Mouse (Mus musculus) gastrocnemius, adult 2 months (tissue): ENCODE data around the gene Usp49. TPM values are rescaled to one million over a fixed set of nuclear protein-coding genes. Genes with fewer than 3 reads are reported as not detected.
A peak's percentile ranks its signal among the peaks of the same experiment; 100 is the strongest.
"Not testable (repeated sequence)": the region's sequence is repeated elsewhere in the genome, so short reads cannot be mapped to it uniquely, and the experiment has no call there.

ENCODE experiments used
- DNase-seq: peaks from one replicate; pipeline ENCODE4 v3.0.0; 2022
- H3K27ac ChIP-seq: fragments of 200-600 bp; 2 replicates; pipeline ENCODE4 v1.8.1; 2022; ENCODE audit warnings: mild to moderate bottlenecking
- H3K4me3 ChIP-seq: fragments of 200-600 bp; 2 replicates; pipeline ENCODE4 v1.8.1; 2022; ENCODE audit warnings: mild to moderate bottlenecking, moderate library complexity
- CTCF ChIP-seq: fragments of 200-600 bp; IDR thresholded peaks from 2 replicates; pipeline ENCODE4 v1.8.1; 2022; ENCODE audit warnings: antibody characterized with exemption, mild to moderate bottlenecking, moderate library complexity
- intact Hi-C: fragments of 180-260 bp; cut with DNase I; formaldehyde crosslinking; loops from one replicate; pipeline ENCODE4 v1.15.1; 2025
- total RNA-seq, 2 experiments: library from RNA; stranded (reverse); gene quantifications; 2 replicates each; pipeline ENCODE4 v1.2.3; 2021

Gene Usp49
- total RNA-seq, 2 experiments from 2014 or later, result 3.1 to 4.5 TPM

DNA sequence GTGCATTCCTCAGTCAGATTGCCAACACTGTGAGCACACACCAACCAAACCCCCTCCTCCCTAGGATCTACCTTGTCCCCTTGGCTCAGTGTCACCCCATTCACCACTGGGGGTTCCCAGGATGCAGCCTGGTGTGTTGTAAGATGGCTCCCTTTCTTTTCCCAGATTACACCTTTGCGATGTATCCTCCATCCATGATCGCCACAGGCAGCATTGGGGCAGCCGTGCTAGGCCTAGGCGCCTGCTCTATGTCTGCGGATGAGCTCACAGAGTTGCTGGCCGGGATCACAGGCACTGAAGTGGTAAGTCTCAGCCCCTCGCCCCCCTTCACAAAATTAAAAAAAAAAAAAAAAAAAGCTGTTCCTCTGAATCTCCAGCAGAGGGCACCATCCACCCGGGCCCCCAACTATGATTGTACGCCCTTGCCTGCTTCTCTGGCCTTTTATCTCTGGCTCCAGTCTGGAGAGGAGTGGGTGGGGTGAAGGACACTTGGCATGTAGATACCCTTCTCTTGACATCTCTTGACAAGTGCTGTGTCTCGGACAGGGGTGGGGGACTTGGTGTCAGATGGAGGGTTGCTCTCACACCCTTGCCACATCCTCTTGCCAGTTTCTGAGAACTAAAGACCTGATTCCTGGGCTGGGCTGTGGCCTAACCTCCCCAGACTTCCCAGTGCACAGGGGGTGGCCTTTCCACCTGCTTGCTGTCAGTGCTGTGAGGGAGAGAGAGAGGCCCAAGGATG lies 32.5 kb upstream of the Usp49 start:
- Histone ChIP-seq H3K4me3 (peak overlapping the region; percentile 33), H3K27ac (peak overlapping the region; percentile 88)
- intact Hi-C loops, result no loop called here
- no peak for DNase-seq
- peak; percentile 79 for TF ChIP-seq CTCF

DNA sequence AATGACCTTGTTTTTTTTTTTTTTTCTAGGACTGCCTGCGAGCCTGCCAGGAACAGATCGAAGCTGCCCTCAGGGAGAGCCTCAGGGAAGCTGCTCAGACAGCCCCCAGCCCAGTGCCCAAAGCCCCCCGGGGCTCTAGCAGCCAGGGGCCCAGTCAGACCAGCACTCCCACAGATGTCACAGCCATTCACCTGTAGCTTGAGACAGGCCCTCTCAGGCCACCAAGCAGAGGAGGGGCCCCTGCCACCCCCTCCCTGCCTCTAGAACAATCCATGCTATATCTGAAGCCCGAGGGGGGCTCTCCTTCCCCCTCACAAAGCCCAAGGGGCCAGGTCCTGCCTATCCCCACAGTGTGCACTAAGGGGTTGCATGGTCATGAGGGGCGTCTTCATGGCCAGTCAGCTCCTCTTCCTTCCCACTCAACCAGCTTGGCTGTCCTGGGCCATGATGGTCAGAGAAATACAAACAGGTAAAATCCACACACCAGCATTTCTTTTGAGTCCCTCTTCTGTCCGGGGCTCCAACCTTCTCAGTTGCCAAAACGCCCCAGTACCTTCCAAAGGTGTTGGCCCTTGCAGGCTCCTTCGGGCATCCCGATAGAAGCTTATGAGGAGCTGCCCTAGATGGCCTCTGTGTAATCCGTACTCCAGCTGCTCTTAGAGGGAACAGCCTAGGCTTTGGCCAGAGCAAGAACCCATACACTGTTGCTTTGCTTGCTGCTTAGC lies 31.7 kb upstream of the Usp49 start:
- DNase-seq, intact Hi-C loops, H3K4me3 ChIP-seq: not testable (repeated sequence)
- H3K27ac ChIP-seq, result peak overlapping the region; percentile 88

DNA sequence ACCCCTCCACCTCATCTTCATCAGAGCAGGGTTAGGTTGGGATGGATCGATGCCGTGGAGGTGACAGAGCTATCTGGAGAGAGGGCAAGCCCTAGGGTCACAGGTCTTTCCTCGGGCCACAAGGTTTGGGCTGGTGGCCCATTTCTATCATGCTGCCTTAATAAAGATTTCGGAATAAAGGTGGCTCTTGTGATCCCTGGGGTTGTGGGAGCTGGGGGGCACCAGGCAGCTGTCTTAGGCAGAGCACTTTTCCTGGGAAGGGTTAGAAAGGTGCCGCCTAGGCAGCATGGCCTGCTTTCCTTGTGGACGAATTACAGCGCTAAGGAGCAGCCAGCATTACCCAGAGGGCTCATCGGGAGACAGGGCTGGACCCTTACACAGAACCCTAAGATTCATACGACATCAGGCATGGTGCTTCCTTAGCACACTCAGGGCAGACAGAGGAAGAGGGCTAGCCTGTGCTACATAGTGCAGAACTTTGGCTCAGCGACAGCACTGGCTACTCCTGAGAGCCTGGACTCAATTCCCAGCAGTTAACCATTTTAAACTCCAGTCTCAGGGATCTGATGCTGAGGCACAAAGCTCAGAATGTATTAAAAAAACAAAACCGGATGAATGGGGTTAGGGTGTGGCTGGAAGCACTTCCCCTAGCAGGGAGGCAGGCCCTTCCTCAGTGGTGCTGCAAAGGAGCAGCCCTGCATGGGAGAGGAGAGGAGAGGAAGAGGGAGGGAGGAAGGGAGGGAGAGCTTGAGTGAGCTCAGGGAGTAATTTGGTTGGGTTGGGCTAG lies 30.8 kb upstream of the Usp49 start:
- TF ChIP-seq CTCF, result no peak
- H3K4me3 ChIP-seq, result no peak overlapping the region
- intact Hi-C loops, result no loop called here
- H3K27ac ChIP-seq, result peak overlapping the region; percentile 88
- no peak for DNase-seq

DNA sequence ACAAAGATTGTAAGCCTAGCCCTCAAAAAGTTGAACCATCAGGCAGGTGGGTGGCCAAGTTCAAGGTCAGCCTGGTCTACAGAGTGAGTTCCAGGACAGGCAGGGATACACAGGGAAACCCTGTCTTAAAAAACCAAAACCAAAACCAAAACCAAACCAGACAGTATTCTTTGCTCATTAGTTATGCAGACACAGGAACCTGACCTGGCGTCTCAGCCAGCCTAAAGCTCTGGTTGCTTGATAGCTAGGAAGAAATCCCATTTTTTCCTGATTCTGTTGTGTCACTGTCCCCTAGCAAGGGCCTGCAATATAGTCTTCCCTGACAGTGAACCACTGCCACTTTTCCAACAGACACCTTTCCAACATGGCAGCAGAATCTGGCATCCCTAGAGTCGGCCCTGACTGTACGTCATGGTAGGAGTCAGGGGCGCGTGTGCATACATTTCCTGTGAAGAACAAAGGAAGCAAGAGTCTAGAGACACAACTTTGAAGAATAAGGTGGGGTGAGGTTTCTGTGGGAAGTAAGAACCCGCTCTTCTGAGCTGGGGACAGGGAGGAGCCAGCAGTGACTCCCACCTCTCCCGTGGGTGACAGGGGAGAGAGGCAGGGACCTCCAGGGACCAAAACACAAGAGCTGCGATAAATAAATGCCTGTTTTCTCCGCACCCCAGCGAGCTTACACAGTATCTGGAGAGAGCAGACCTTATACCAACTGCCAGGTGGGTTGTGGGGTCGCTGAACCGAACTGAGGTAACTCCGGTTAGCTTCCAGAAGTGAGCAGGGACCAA lies 29.7 kb upstream of the Usp49 start:
- peak overlapping the region; percentile 88 for H3K27ac ChIP-seq
- no peak for DNase-seq
- no peak for TF ChIP-seq CTCF
- H3K4me3 ChIP-seq, result no peak overlapping the region
- intact Hi-C loops, result no loop called here

DNA sequence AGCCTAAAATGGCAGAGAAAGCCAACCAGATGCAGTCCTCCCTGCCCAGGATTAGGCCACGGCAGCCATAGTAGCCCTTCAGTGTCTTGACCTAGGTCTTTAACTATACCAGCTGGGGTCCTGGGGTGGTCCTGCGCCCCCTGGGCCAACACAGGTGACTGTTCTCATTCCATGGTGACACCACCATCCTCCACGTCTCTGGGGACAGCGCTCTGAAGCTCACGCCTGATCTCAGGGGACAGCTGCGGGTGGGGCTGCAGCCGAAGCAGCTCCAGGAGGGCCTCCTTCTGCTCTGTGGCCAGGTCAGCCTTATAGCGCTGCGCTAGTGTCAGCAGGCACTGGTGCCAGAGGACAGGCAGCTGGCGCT lies 29.1 kb upstream of the Usp49 start:
- intact Hi-C loops, result no loop called here
- DNase-seq, result no peak
- Histone ChIP-seq H3K27ac (peak overlapping the region; percentile 88; the same call in 1 of the 2 replicates), H3K4me3 (no peak overlapping the region)
- no peak for TF ChIP-seq CTCF

DNA sequence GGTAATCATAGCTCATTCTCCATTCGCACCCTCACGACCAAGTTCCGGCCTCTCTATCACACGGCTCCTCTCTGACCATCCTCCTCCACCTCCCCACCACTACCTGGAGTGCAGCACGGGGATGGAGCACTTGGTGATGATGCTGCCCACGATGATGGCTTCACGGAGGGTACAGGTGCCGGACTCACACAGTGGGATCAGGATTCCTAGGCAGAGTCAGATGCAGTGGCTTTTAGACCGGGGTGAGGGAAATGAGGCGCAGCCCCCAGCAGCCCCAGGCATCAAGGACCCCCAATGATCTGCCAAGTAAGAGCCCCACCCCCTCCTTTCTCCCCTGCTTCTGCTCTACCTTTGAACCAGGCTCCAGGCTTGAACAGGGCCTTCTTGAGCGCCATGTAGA lies 28.2 kb upstream of the Usp49 start:
- DNase-seq, result no peak
- TF ChIP-seq CTCF, result no peak
- H3K4me3 ChIP-seq, result no peak overlapping the region
- no peak overlapping the region for H3K27ac ChIP-seq
- intact Hi-C loops, result no loop called here

DNA sequence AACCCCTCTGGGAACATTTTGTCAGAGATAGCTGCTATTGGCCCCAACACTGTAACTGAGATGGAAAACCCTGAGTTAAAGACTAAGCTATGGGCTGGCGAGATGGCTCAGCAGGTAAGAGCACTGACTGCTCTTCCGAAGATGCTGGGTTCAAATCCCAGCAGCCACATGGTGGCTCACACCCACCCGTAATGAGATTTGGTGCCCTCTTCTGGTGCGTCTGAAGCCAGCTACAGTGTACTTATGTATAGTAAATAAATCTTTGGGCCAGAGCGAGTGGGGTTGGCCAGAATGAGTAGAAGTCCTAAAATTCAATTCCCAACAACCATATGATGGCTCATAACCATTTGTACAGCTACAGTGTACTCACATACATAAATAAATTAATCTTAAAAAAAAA lies 24.3 kb upstream of the Usp49 start:
- no peak overlapping the region for H3K4me3 ChIP-seq
- DNase-seq, result no peak
- intact Hi-C loops, result no loop called here
- no peak overlapping the region for H3K27ac ChIP-seq
- peak; percentile 31 for TF ChIP-seq CTCF

DNA sequence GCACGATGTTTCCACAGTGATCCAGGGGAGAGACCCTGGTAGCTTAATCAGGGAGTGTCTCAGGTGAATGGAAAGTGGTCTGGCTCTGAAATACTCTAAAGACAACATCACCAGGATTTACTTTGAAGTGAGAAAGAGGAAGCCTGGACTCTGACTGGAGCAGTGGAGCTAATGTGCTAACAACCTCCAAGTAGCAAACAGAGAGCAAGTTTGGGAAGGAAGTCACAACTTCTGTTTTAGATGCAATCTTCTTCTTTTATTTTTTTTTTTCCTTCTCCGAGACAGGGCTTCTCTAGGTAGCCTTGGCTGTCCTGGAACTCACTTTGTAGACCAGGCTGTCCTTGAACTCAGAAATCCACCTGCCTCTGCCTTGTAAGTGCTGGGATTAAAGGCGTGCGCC lies 21.3 kb upstream of the Usp49 start:
- intact Hi-C loops, result no loop called here
- TF ChIP-seq CTCF, result no peak
- Histone ChIP-seq H3K4me3 (no peak overlapping the region), H3K27ac (no peak overlapping the region)
- no peak for DNase-seq

DNA sequence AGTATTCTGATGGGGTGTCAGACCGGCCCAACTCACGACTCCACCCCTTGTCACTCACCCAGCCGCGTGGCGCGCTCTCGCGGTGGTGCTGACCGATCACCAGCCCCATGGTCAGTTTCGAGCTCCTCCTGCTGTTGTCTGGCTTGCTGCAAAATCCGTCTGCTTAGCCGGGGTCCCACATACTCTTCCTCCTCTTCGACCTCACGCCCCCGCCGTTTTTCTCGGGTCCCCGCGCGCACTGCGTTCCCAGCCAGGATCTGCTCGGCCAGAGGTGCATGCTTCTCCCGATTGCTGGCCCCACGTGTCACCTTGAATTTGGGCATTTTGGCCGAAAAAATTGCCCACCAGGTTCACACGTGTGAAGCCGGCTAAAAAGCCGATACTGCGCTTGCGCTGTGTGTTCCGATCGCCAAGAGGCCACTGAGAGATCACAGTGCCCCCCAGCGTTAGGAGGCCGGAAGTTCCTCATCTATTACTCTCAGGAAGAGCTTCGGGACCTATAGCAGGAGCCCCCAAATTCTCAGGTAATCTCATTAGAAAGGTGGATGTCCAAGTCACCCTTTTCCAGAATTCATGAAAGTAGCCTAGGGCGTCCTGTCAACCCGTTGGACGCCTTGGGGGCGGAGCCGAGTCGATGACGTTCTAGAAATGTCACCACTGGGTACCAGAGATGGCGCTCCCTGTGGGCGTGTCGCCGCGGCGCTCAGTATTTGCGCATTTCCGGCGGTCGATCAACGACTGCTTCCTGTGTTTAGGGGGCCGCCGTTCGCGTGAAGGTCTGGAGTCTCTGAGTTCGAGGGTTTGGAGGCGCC lies 19.4 kb upstream of the Usp49 start, which contains the start of the genes Bysl, Med20 and Gm20517:
Bysl (minus strand) TSS at position 644 of the 812 bp plus-strand sequence.
Med20 (plus strand) TSS at position 734 of the 812 bp plus-strand sequence.
Gm20517 (plus strand) TSS at position 741 of the 812 bp plus-strand sequence.
- DNase-seq, result peak; percentile 98
- TF ChIP-seq CTCF, result peak; percentile 88
- intact Hi-C loops, result loop anchor here (5.0 kb wide), 1 partner anchor 99 kb away; no protein-coding TSS in a partner anchor
- H3K4me3 ChIP-seq, result peak within 1 kb of the TSS; percentile 85
- H3K27ac ChIP-seq, result peak within 1 kb of the TSS; percentile 93

DNA sequence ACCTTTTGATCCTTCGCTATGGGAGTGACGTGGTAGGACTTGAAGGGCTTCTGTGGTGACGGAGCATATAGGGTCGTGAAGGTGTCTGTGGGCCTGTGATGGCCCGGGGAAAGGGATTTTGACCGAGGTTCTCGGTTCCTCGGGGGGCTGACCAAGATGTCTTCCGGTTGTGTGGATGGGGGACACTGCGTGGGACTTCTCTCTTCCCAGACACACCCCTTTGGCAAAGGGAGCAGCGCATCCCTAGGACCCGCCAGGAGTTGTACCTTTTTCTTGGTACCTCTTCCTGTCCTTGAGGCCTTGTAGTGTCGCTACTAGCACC lies 18.9 kb upstream of the Usp49 start:
- no peak for TF ChIP-seq CTCF
- DNase-seq, result no peak
- peak overlapping the region; percentile 85 for H3K4me3 ChIP-seq
- intact Hi-C loops, result loop anchor here (5.0 kb wide), 1 partner anchor 99 kb away; no protein-coding TSS in a partner anchor
- peak overlapping the region; percentile 93 for H3K27ac ChIP-seq

DNA sequence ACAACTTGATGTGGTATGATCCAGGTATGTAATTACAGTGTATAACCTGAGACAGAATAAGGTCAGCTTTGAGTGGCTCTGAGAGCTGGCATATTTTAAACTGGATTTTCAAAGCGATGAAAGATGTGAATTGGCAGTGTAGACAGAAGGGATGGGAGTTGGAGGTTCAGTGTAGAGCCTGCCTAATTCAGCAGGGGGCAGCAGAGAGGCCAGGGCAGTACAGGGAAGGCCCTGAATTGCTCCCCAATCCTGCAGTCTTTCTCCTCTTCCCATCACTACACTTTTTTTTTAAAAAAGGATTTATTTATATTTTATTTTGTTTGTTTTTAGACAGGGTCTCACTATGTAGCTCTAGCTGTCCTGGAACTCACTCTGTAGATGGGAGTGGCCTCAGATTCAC lies 16.5 kb upstream of the Usp49 start:
- Histone ChIP-seq H3K27ac (no peak overlapping the region), H3K4me3 (no peak overlapping the region)
- DNase-seq, result peak; percentile 63
- intact Hi-C loops, result loop anchor here (2.0 to 5.0 kb wide), 2 partner anchors 63 to 102 kb away; no protein-coding TSS in a partner anchor
- TF ChIP-seq CTCF, result peak; percentile 90
